Mouse (Mus musculus) left cerebral cortex, adult 2 months (tissue): ENCODE measurements around the gene Srrd. TPM values are rescaled to one million over a fixed set of nuclear protein-coding genes. Genes with fewer than 3 reads are reported as not detected.
"Not testable (repeated sequence)": the region's sequence is repeated elsewhere in the genome, so short reads cannot be mapped to it uniquely, and the experiment has no call there.

Experiments
- DNase-seq, 2 experiments: peaks; one replicate each; pipeline ENCODE4 v3.0.0; 2021 to 2022; ENCODE audit warnings: low spot score in 2 of 2, mixed read lengths in 1 of 2; ENCODE audit errors: extremely low spot score in 1 of 2
- H3K27ac ChIP-seq: fragments of 200-600 bp; 2 replicates; pipeline ENCODE4 v1.8.1; 2022
- H3K4me3 ChIP-seq: fragments of 200-600 bp; 2 replicates; pipeline ENCODE4 v1.8.1; 2022
- CTCF ChIP-seq: fragments of 200-600 bp; IDR thresholded peaks from 2 replicates; pipeline ENCODE4 v1.8.1; 2022; ENCODE audit warnings: antibody characterized with exemption, mild to moderate bottlenecking, moderate library complexity
- intact Hi-C: fragments of 180-260 bp; cut with DNase I; formaldehyde crosslinking; loops from one replicate; pipeline ENCODE4 v1.15.1; 2025
- total RNA-seq, 2 experiments: library from RNA; stranded (reverse); gene quantifications; 2 replicates each; pipeline ENCODE4 v1.2.3; 2021

Srrd gene
- total RNA-seq, 2 experiments from 2014 or later, result 23.1 to 29.9 TPM

GRCm38 (mm10) chr5:112325546-112326445 lies 17.0 kb downstream of the Srrd start, which contains the start of gene Tfip11:
Tfip11 (plus strand) TSS chr5:112326358.
- DNase-seq, result peak; percentile 95 to 98
- peak; percentile 34 for TF ChIP-seq CTCF
- intact Hi-C loops, result loop anchor here (1.0 to 2.0 kb wide), 3 partner anchors 18 to 85 kb away; partner anchors contain the start of genes Hps4, Srrd and Tpst2
- Histone ChIP-seq H3K27ac (peak within 1 kb of the TSS; percentile 95), H3K4me3 (peak within 1 kb of the TSS; percentile 100)

GRCm38 (mm10) chr5:112324637-112325545 lies 17.9 kb downstream of the Srrd start:
- no peak overlapping the region for H3K27ac ChIP-seq
- no peak overlapping the region for H3K4me3 ChIP-seq
- intact Hi-C loops, result no loop called here
- no peak for TF ChIP-seq CTCF
- DNase-seq, result no peak

DNA sequence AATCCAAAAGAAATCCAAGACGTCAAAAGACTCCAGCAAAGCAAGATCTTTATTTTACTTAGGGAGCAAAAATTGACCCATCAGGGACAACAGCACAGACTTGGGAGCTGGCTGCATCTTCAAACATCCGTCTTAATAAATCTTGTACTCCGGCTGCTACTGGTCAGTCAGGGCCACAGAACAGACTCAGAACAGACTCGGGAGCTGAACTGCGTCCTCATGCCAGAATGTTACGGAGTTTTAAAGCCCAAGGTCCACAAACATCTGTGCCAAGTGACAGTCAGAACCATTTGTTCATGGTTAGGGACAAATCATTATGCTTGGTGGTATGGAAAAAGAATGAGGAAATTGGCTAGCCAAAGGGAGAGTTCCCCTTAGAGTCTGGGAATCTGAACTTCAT lies 19.6 kb downstream of the Srrd start:
- no peak for DNase-seq
- TF ChIP-seq CTCF, result no peak
- Histone ChIP-seq H3K4me3 (no peak overlapping the region), H3K27ac (no peak overlapping the region)
- intact Hi-C loops, result no loop called here

- no peak for DNase-seq
These were observed 21.5 kb downstream of the Srrd start for GRCm38 (mm10) chr5:112321376-112321775.

DNA sequence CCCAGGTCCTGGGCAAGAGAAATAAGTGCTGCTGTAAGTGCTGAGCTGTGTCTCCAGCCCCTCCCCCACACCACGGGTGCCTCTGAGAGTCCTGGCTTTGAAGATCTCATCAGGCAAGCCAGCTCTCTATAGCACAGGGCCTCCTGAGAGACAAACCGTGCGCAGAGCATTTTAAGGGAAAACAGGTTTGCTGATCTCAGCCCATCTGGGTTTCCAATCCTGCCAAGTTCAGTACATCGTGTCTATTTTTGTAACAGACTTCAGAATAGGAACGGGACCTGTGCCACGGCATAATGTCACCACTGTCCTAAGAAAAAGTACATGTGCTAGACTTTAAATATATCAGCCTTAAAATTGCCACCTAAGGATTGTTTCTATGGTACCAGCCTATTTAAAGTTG lies 21.9 kb downstream of the Srrd start:
- intact Hi-C loops, result loop anchor here (2.0 kb wide), 1 partner anchor 92 kb away; no protein-coding TSS in a partner anchor
- Histone ChIP-seq H3K27ac (peak overlapping the region; percentile 81), H3K4me3 (no peak overlapping the region)
- TF ChIP-seq CTCF, result no peak
- peak; percentile 56 to 68 for DNase-seq

More at GRCm38 (mm10) chr5:112321376-112321775, 21.5 kb downstream of the Srrd start:
- intact Hi-C loops, result loop anchor here (2.0 kb wide), 1 partner anchor 93 kb away; no protein-coding TSS in a partner anchor
- no peak for TF ChIP-seq CTCF
- H3K27ac ChIP-seq, result peak overlapping the region; percentile 74
- no peak overlapping the region for H3K4me3 ChIP-seq

DNA sequence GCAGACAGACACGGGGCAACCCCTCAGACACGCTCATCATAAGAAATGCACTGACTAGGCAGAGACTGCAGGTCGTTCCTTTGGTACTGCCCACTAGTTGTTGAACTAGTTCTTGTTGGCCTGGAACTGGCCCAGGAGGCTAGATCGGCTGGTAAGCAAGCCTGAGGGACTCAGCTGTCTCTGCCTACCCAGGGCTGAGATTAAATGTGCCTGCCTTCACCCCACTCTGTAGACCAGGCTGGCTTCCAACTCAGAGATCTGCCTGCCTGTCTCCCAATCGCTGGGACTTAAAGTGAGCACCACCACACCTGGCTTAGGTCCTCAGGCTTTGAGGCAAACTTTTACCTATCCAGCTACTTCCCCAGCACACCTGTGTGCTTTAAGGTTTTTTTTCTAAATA lies 22.5 kb downstream of the Srrd start:
- Histone ChIP-seq H3K4me3 (no peak overlapping the region), H3K27ac (peak overlapping the region; percentile 81)
- TF ChIP-seq CTCF, result no peak
- intact Hi-C loops, result loop anchor here (2.0 kb wide), 1 partner anchor 92 kb away; no protein-coding TSS in a partner anchor
- DNase-seq, result peak in 1 of 2 experiments; percentile 25

DNA sequence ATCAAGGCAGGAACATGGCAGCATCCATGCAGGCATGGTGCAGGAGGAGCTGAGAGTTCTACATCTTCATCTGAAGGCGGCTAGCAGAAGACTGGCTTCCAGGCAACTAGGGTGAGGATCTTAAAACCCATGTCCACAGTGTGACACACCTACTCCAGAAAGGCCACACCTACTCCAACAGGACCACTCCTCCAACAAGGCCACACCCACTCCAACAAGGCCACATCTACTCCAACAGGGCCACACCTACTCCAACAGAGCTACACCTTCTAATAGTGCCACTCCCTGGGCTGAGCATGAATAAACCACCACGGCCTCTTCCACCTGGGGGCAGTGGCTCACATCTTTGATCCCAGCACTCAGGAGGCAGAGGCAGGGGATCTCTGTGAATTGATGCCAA lies 23.5 kb downstream of the Srrd start:
- intact Hi-C loops, DNase-seq: not testable (repeated sequence)
- H3K27ac ChIP-seq, result peak overlapping the region; percentile 81; the same call in 1 of the 2 replicates

DNA sequence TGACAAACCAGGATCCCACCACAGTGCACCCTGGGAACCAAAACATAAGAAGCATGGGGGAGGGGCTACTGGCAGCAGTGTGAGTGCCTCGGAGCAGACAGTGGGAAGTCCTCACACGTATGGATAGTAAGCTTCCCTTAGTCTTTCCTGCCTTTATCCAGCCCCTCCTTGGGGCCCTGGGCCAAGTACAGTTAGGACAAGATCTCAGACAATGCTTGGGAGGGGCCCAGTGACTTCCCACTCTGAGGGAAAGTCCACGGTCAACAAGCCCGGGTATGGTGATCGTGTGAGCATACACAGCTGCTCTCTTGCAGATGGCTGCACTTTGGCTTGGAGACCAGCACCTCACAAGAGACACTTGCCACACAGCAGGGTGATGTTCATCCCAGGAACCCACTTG lies 25.5 kb downstream of the Srrd start:
- no peak for DNase-seq
- no peak for TF ChIP-seq CTCF
- Histone ChIP-seq H3K27ac (no peak overlapping the region), H3K4me3 (no peak overlapping the region)
- intact Hi-C loops, result no loop called here

More for the DNA sequence above, 23.5 kb downstream of the Srrd start:
- H3K4me3 ChIP-seq, result not testable (repeated sequence)

GRCm38 (mm10) chr5:112316468-112316867 lies 26.4 kb downstream of the Srrd start:
- intact Hi-C loops, result no loop called here
- DNase-seq, result no peak
- H3K27ac ChIP-seq, result no peak overlapping the region
- TF ChIP-seq CTCF, result no peak
- no peak overlapping the region for H3K4me3 ChIP-seq

DNA sequence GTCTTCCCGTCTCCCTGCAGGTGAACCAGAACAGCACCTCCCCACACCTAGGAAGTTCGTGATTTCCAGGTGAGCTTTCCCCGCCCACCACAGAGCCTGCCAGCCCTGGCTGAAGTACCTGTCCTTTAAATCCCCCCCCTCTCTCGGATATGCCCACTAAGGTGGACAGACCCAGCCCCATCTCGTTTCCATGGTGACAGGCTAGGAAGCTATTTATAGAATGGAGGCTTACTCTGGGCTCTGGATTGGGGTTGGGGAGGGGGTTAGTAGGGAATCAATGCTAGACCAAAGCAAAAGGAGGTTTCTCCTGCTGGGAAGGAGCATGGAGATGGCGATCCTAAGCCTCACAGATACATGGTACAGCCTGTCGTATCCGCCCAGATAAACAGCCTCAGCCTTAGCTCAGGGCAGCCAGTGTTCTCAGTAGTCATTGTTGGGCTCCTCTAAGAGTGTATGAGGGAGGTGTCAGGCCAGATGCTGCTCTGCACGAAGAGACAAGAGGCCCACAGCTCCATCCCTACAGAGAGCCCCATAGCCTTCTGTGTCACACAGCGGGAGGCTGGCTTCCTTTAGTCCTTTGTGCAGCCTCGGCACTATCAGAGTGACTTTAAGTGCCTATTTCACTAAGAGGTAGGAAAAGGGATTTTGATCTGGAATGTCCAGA lies 29.5 kb downstream of the Srrd start:
- no peak for TF ChIP-seq CTCF
- intact Hi-C loops, result no loop called here
- H3K27ac ChIP-seq, result peak overlapping the region; percentile 69
- no peak overlapping the region for H3K4me3 ChIP-seq
- no peak for DNase-seq

DNA sequence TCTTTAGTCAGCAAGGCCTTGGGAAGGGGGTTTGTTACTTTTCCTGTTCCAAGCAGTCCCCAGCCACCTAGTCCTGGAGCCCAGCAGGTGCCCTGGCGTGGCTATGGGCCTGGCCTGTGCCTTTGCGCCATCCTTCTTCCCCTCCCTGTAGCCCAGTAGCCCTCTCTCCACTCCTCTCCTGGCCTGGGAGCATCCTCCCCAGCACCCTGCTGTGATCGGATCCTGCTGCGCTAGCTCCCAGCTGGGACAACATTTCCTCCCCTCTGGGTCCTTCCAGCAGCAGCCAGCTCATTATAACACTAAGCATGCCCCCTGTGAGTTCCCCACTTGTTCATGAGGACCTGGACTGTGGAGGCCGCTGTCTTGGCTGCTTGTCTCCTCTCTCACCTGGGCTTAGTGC lies 37.0 kb downstream of the Srrd start:
- no peak overlapping the region for H3K4me3 ChIP-seq
- no peak for DNase-seq
- intact Hi-C loops, result no loop called here
- H3K27ac ChIP-seq, result 0 out of 2 replicates have a peak overlapping the region, but pooled peaks have one; percentile 19
- TF ChIP-seq CTCF, result no peak
